Comparison of ENCODE assay signal across 10 mouse cellular contexts in genomic region chr5:132201077-132201645, GRCm38 (mm10).
DNase-seq lines count a peak whose midpoint lies in the region; ATAC-seq lines count a peak whose summit lies in the region.
"Had no signal": no experiment of that assay in that cellular context is flagged by ENCODE, and none has a peak within 500 bp of the region (broad histone marks: within the 10 kb centered on the region; RNA-seq: fewer than 3 reads in every experiment).

No protein-coding gene starts in this region.

- peaks cover 18% of the 10 kb centered on the region for H3K4me1 ChIP-seq in kidney, embryonic 14.5 days (ENCODE audit: control insufficient read depth, insufficient read depth, low read length)

- no peaks in the 10 kb centered on the region for H3K27me3 ChIP-seq in kidney, embryonic 14.5 days (ENCODE audit: control insufficient read depth, insufficient read depth, low read length)
- H3K27me3 ChIP-seq: limb, embryonic 12.5 days had no signal

- H3K27ac ChIP-seq in kidney, embryonic 14.5 days (ENCODE audit: low read depth, low read length) = peak overlapping the region; percentile 20; the same call in 1 of the 2 replicates
- H3K27ac ChIP-seq: limb, embryonic 12.5 days had no signal

- H3K4me3 ChIP-seq in kidney, embryonic 14.5 days (ENCODE audit: low read length) = no peak overlapping the region
- H3K4me3 ChIP-seq: erythroblast, embryonic 14.5 days; limb, embryonic 12.5 days had no signal

- no peaks in the 10 kb centered on the region for H3K36me3 ChIP-seq in kidney, embryonic 14.5 days (ENCODE audit: control insufficient read depth, insufficient read depth, low read length)
- H3K36me3 ChIP-seq: limb, embryonic 12.5 days had no signal

- H3K4me2 ChIP-seq in kidney, embryonic 14.5 days (replicated peaks; ENCODE audit: low read depth, low read length) = no peak overlapping the region
- H3K4me2 ChIP-seq: limb, embryonic 12.5 days had no signal

- H3K9ac ChIP-seq in kidney, embryonic 14.5 days (ENCODE audit: low read depth, low read length) = no peak overlapping the region
- H3K9ac ChIP-seq: limb, embryonic 12.5 days had no signal

- 18% methylated on average over 4 of the region's 4 CpGs for WGBS in kidney, embryonic 14.5 days

- no peaks in the 10 kb centered on the region for H3K9me3 ChIP-seq in kidney, embryonic 14.5 days (ENCODE audit: control insufficient read depth, low read length)
- H3K9me3 ChIP-seq: limb, embryonic 12.5 days had no signal

- no peak for ATAC-seq in kidney, embryonic 14.5 days (ENCODE audit: low FRiP score, low TSS enrichment)
- ATAC-seq in erythroid progenitor cell, adult 5-6 weeks (replicated peaks; ENCODE audit: low FRiP score, poor library complexity, severe bottlenecking) = no peak

- peak; percentile 15 for DNase-seq in heart, postnatal 4 days
- no peak for DNase-seq in heart, adult 9 months (ENCODE audit: low spot score in 2 of 2)
- peak; percentile 24 for DNase-seq in urinary bladder, postnatal 14 days (ENCODE audit: low spot score)
- DNase-seq in urinary bladder, adult 2 months (ENCODE audit: low spot score) = no peak
- peak; percentile 24 for DNase-seq in telencephalon, adult 2 months (ENCODE audit: low read depth, low spot score)
- no peak for DNase-seq in yolk sac, embryonic 10.5 days (ENCODE audit: low spot score)

Comparison
In these comparisons a context has a peak if more than half of its experiments do, and no peak if none do; other contexts are left out.
1. DNase-seq: peak in heart, postnatal 4 days (single experiment), urinary bladder, postnatal 14 days (single experiment) and telencephalon, adult 2 months (single experiment); none in heart, adult 9 months (0 of 2), urinary bladder, adult 2 months (single experiment) and yolk sac, embryonic 10.5 days (single experiment).